Mouse (Mus musculus) Patski (cell line): ENCODE data around the gene Tenm3. TPM values are rescaled to one million over a fixed set of nuclear protein-coding genes. Genes with fewer than 3 reads are reported as not detected.

Experiments
- ATAC-seq: fragments of 100-300 bp; one replicate; pipeline ENCODE4 v1.8.0; 2021
- CTCF ChIA-PET: fragments of 350-600 bp; sonication (Branson Sonifier 250); formaldehyde crosslinking; loops from one replicate; lab custom pipeline; 2022; ENCODE audit warnings: inconsistent platforms; lab: Charles Lee
- POLR2A ChIA-PET: fragments of 350-600 bp; sonication (Branson Sonifier 250); formaldehyde crosslinking; loops from one replicate; lab custom pipeline; 2022; ENCODE audit warnings: antibody characterized with exemption, inconsistent platforms; lab: Charles Lee
- DNase-seq: peaks from one replicate; pipeline ENCODE4 v3.0.0-alpha.2; 2011; ENCODE audit warnings: low read depth, low spot score
- H3K27me3 ChIP-seq: fragments of 371-371 bp; one replicate; pipeline ENCODE4 v1.5.1; 2021
- CTCF ChIP-seq: fragments of 100-300 bp; IDR thresholded peaks from one replicate; pipeline ENCODE4 v1.5.1; 2021
- in situ Hi-C: fragments of 300-500 bp; cut with MboI; formaldehyde crosslinking; loops from 3 replicates; pipeline ENCODE4 v1.11.1; 2018; ENCODE audit warnings: low pct_unique_long_range_greater_than_20kb, mixed read lengths
- polyA plus RNA-seq: library from polyadenylated mRNA; unstranded; gene quantifications from one replicate; pipeline ENCODE4 v1.2.3, GENCODE M21; 2021

Gene Tenm3
- polyA plus RNA-seq, 1 experiment from 2014 or later, result 3.0 TPM

GRCm38 (mm10) chr8:48670895-48671294 is 172.9 kb downstream of the Tenm3 start:
- H3K27me3 ChIP-seq, result no peaks in the 10 kb centered on the region
- DNase-seq (no peak), ATAC-seq (no peak)
- in situ Hi-C loops, result no loop called here
- no peak for TF ChIP-seq CTCF
- ChIA-PET POLR2A (no interaction called here), CTCF (no interaction called here)

GRCm38 (mm10) chr8:48670387-48670786 is 173.4 kb downstream of the Tenm3 start:
- DNase-seq (no peak), ATAC-seq (no peak)
- ChIA-PET CTCF (no interaction called here), POLR2A (no interaction called here)
- TF ChIP-seq CTCF, result no peak
- no peaks in the 10 kb centered on the region for H3K27me3 ChIP-seq
- in situ Hi-C loops, result no loop called here

DNA sequence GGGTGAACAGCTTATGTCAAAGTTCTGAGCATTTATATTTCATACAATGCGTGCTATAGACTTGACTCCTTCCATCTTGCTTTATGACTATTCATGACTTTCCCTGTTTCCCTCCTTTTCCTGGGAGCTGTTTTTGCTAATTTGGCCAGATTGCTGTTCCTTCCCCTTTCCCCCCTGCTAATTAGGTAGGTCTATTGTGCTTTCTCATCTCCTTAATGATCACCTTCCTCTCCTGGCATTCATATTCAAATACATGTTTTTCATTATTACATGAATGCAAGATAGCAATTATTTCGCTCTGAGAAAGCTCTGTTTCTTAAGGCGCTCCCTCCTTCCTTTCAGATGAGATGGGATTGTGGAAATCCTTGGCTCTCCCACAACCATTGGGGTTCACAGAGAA is 178.6 kb downstream of the Tenm3 start:
- CTCF ChIA-PET, result interaction anchor here (0.6 kb wide), 1 partner anchor 409 kb away, joined by 3 read pairs; no protein-coding TSS in a partner anchor
- in situ Hi-C loops, result no loop called here
- no peak for TF ChIP-seq CTCF
- no peaks in the 10 kb centered on the region for H3K27me3 ChIP-seq
- DNase-seq (no peak), ATAC-seq (no peak)
- POLR2A ChIA-PET, result no interaction called here

GRCm38 (mm10) chr8:48659226-48659625 is 184.5 kb downstream of the Tenm3 start:
- ChIA-PET POLR2A (no interaction called here), CTCF (no interaction called here)
- no peaks in the 10 kb centered on the region for H3K27me3 ChIP-seq
- DNase-seq (no peak), ATAC-seq (no peak)
- no peak for TF ChIP-seq CTCF
- in situ Hi-C loops, result no loop called here

DNA sequence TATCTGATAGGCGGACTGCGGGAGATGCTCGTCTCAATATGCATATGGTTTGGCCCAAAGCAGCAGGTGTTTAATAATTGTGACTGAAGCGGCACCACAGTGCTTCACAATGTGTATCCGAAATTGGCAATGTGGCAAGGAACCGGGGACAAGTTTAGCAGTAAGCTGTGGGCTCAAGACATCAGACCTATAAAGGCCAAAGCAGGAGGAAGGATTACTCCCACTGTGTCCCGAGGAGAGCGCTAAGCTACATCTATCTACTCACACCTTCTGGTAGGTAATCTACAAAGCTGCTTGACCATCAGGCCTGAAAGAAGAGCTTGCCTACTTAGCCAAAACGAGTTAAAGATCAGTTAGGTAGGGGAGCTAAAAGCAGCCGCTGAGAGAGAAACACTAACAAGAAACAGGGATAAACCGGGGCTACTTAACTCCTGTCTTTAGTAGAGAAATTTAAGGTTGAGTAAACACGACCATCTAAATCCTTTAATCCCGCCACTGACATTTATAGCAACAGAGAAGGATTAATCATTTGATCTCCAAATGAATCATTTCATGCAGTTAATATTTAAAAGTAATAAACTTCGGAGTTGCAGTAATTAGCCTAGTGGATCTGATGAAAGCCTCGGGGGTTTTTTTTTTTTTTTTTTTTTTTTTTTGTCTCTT is 188.2 kb downstream of the Tenm3 start:
- ATAC-seq, result peak; percentile 84
- in situ Hi-C loops, result no loop called here
- TF ChIP-seq CTCF, result no peak
- CTCF ChIA-PET, result interaction anchor here (1.8 kb wide), 1 partner anchor 104 kb away, joined by 6 read pairs; no protein-coding TSS in a partner anchor
- peak; percentile 75 for DNase-seq
- POLR2A ChIA-PET, result interaction anchor here (0.6 kb wide), 1 partner anchor 1965 kb away, joined by 4 read pairs; no protein-coding TSS in a partner anchor
- H3K27me3 ChIP-seq, result no peaks in the 10 kb centered on the region

DNA sequence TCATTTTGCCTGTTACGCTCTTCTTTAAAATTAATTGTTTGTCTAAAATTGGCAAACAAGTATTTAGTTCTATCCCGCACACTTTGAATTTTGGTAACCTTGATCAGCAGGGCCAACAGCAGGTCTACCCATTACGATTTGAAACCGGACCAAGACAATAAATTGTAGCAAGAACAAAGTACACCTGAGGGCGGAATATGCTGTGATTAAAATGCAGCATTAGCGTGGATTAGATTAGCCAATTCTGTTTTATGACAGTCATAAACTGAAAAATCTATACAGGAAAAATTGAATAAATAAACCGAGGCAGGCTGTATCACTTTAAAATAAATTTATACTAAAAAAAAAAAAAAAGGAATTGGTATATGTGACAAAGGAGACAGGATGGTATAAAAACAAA is 193.9 kb downstream of the Tenm3 start:
- H3K27me3 ChIP-seq, result no peaks in the 10 kb centered on the region
- ATAC-seq (no peak), DNase-seq (no peak)
- no peak for TF ChIP-seq CTCF
- ChIA-PET CTCF (no interaction called here), POLR2A (no interaction called here)
- in situ Hi-C loops, result no loop called here

DNA sequence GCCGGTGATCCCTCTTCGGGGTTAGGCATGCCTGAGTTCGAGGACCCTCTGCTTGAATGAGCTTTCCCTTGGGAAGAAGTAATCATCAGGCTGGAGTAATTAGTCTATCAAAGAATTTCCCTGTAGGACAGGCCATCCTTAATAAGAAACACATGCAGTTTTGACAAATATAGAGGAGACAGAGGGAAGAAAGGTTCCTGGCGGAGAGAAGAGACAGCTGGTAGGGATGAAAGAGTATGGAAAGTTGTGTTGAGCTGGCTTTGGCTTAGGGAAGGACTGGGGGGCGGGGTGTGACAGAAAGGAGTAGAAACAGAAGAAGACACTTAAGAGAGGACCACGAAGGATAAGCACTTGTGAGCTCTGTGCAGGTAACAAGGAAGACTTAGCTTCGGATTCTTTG is 194.3 kb downstream of the Tenm3 start:
- ATAC-seq, result no peak
- POLR2A ChIA-PET, result interaction anchor here (0.7 kb wide), 1 partner anchor 29 kb away, joined by 3 read pairs; no protein-coding TSS in a partner anchor
- no peak for TF ChIP-seq CTCF
- no peaks in the 10 kb centered on the region for H3K27me3 ChIP-seq
- CTCF ChIA-PET, result no interaction called here
- DNase-seq, result no peak
- in situ Hi-C loops, result no loop called here

DNA sequence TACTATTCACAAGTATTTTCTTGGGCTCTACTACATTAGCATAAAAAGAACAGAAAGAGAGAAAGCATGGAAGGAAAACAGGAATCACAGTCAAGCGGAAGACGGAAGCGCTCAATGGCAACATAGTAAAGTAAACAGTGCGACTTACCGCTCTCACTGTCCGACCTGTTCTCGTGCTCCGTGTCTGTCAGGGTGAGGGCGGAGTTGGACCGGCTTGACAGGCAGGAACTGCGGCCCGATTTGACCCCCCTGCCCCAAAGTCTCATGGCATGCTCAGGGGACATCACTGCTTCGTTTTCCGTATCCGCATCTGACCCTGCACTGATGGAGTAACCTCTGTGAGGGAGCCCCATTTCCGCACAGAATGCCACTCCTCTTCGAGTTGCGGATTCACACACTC is 197.6 kb downstream of the Tenm3 start:
- ChIA-PET CTCF (no interaction called here), POLR2A (no interaction called here)
- in situ Hi-C loops, result no loop called here
- no peak for ATAC-seq
- DNase-seq, result no peak
- TF ChIP-seq CTCF, result no peak
- no peaks in the 10 kb centered on the region for H3K27me3 ChIP-seq

DNA sequence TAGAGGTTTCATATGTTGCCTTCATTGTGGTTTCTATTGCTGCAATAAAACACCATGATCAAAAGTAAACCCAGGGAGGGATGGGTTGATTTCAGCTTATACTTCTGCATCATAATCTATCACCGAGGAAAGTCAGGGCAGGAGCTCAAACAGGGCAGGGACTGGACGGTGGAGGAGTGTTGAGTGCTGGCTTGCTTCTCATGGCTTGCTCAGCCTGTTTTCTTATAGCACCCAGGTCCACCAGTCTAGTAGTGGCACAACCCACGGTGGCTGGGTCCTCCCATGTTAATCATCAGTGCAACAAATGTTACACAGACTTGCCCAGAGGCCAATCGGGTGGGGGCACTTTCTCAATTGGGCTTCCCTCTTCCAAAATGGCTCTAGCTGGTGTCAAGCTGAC is 205.6 kb downstream of the Tenm3 start:
- in situ Hi-C loops, result no loop called here
- no peak for ATAC-seq
- CTCF ChIA-PET, result interaction anchor here (1.7 to 1.8 kb wide), 2 partner anchors 9 to 54 kb away, joined by 3 to 4 read pairs; no protein-coding TSS in a partner anchor
- POLR2A ChIA-PET, result no interaction called here
- DNase-seq, result no peak
- no peaks in the 10 kb centered on the region for H3K27me3 ChIP-seq
- no peak for TF ChIP-seq CTCF

DNA sequence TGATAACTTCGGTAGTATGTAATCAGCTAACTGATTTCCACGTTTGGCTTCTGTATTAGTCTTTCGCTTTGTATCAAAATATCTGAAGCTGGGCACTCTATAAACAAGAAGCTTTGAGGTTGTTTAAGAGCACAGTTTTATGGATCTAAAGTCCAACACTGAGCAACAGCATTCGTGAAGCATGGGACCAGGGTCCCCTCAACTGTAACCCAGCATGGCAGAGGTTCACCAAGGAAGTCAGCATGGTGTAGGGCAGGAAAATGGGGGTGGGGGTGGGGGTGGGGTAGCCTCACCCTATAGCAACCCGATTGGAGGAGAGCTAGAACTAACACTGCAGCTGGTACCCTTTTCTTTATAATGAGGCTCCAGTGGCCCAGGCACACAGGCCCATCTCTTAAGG is 206.8 kb downstream of the Tenm3 start:
- ChIA-PET POLR2A (no interaction called here), CTCF (interaction anchor here (1.7 to 1.8 kb wide), 2 partner anchors 8 to 53 kb away, joined by 3 to 4 read pairs; no protein-coding TSS in a partner anchor)
- in situ Hi-C loops, result no loop called here
- DNase-seq, result no peak
- TF ChIP-seq CTCF, result no peak
- ATAC-seq, result no peak
- H3K27me3 ChIP-seq, result no peaks in the 10 kb centered on the region

DNA sequence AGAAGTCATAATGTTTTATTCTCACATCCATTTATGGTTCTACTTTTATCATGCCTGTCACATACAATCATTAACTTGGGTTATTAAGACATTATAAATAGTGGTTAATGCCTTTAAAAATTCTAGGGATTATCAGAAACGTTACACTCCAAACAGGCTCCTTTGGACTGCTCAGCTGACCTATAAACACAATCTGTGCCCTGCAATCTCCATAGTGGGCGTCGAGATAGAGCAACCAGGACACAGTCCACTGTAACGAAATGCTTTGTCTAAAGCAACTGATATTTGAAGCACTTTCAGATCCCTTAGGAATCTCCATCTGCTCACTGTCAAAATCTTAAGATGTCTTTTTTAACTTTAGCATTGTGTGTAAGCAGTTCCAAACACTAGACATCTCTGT is 207.9 kb downstream of the Tenm3 start:
- ChIA-PET POLR2A (no interaction called here), CTCF (no interaction called here)
- no peak for ATAC-seq
- H3K27me3 ChIP-seq, result no peaks in the 10 kb centered on the region
- TF ChIP-seq CTCF, result no peak
- in situ Hi-C loops, result no loop called here
- DNase-seq, result no peak
